Mouse (Mus musculus) limb, embryonic 13.5 days (tissue): Measurements from ENCODE around the gene Arhgef28. TPM values are rescaled to one million over a fixed set of nuclear protein-coding genes. Genes with fewer than 3 reads are reported as not detected.

Experiments
- ATAC-seq: fragments of 200-750 bp; cut with Nextera tagmentation; 2 replicates; pipeline ENCODE4 v1.8.0; 2017; ENCODE audit warnings: low read depth, moderate number of reproducible peaks, moderate TSS enrichment; ENCODE audit not compliant: low FRiP score
- H3K27ac ChIP-seq: fragments of 300-500 bp; sonication (generic); 2 replicates; pipeline ENCODE4 v1.5.1; 2015; ENCODE audit warnings: inconsistent platforms, mild to moderate bottlenecking, moderate library complexity
- H3K27me3 ChIP-seq: fragments of 300-500 bp; sonication (generic); 2 replicates; pipeline ENCODE4 v1.6.1; 2015; ENCODE audit warnings: mild to moderate bottlenecking, inconsistent platforms
- H3K36me3 ChIP-seq: fragments of 300-500 bp; sonication (generic); 2 replicates; pipeline ENCODE4 v1.6.1; 2015; ENCODE audit warnings: inconsistent platforms, mild to moderate bottlenecking, moderate library complexity
- H3K4me1 ChIP-seq: fragments of 300-500 bp; sonication (generic); 2 replicates; pipeline ENCODE4 v1.6.1; 2015; ENCODE audit warnings: inconsistent platforms
- H3K4me2 ChIP-seq: fragments of 300-500 bp; sonication (generic); replicated peaks from 2 replicates; pipeline ENCODE4 v1.6.1; 2015; ENCODE audit warnings: inconsistent platforms, mild to moderate bottlenecking, moderate library complexity
- H3K4me3 ChIP-seq: fragments of 300-500 bp; sonication (generic); 2 replicates; pipeline ENCODE4 v1.5.1; 2015; ENCODE audit warnings: moderate library complexity, mild to moderate bottlenecking, inconsistent platforms
- H3K9ac ChIP-seq: fragments of 300-500 bp; sonication (generic); 2 replicates; pipeline ENCODE4 v1.6.1; 2015; ENCODE audit warnings: mild to moderate bottlenecking, inconsistent platforms
- H3K9me3 ChIP-seq: fragments of 300-500 bp; sonication (generic); 2 replicates; pipeline ENCODE4 v1.6.1; 2016; ENCODE audit warnings: inconsistent platforms
- WGBS: fragments of 180-500 bp; shearing (Covaris S2); methylation state at CpG from one replicate; pipeline ENCODE4 v1.1.7; 2015; 5-methylcytosine and 5-hydroxymethylcytosine counted together
- polyA plus RNA-seq: library from polyadenylated mRNA; unstranded; fragments of >200 nt; fragmentation: Nextera tagmentation; extraction: Ambion mirVana; gene quantifications from 2 replicates; pipeline ENCODE4 v1.2.1, GENCODE M21; 2015

The Arhgef28 gene
- polyA plus RNA-seq, 1 experiment from 2014 or later: 26.2 TPM

DNA sequence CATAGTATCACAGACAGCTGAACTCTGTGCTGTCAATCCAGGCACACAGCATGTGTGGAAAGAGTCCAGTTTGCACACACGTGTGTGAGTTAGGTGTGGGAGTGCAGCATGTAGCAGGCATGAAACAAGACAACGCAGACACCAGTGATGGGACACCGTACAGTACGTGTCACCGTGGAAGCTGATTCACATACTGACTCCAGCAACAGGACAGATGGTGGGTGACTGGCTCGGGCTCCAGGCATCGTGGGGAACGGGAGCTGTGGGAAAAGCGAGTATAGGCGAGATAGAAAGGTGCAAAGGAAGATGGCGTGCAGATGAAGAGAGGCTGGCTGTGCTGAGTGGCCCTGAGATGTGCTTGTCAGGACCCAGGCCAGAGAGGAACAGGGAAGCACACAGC is 23.9 kb downstream of the Arhgef28 start:
- no peaks in the 10 kb centered on the region for H3K36me3 ChIP-seq
- H3K9me3 ChIP-seq: no peaks in the 10 kb centered on the region
- no peak overlapping the region for H3K9ac ChIP-seq
- peaks cover 11% of the 10 kb centered on the region for H3K4me1 ChIP-seq
- no peak overlapping the region for H3K27ac ChIP-seq
- H3K4me3 ChIP-seq: no peak overlapping the region
- H3K4me2 ChIP-seq: no peak overlapping the region
- WGBS: 91% methylated on average over 11 of the region's 11 CpGs
- 0 out of 2 replicates have a peak, but pooled peaks cover 2% of the 10 kb centered on the region for H3K27me3 ChIP-seq
- no peak for ATAC-seq

- Histone ChIP-seq H3K9me3 (no peaks in the 10 kb centered on the region), H3K4me3 (no peak overlapping the region), H3K36me3 (no peaks in the 10 kb centered on the region), H3K27me3 (0 out of 2 replicates have a peak, but pooled peaks cover 2% of the 10 kb centered on the region), H3K4me1 (peaks cover 8% of the 10 kb centered on the region), H3K4me2 (no peak overlapping the region), H3K9ac (no peak overlapping the region), H3K27ac (no peak overlapping the region)
- 93% methylated on average over 8 of the region's 8 CpGs for WGBS
- ATAC-seq: no peak
Measured at GRCm38 (mm10) chr13:98180636-98181035, 25.6 kb downstream of the Arhgef28 start.

DNA sequence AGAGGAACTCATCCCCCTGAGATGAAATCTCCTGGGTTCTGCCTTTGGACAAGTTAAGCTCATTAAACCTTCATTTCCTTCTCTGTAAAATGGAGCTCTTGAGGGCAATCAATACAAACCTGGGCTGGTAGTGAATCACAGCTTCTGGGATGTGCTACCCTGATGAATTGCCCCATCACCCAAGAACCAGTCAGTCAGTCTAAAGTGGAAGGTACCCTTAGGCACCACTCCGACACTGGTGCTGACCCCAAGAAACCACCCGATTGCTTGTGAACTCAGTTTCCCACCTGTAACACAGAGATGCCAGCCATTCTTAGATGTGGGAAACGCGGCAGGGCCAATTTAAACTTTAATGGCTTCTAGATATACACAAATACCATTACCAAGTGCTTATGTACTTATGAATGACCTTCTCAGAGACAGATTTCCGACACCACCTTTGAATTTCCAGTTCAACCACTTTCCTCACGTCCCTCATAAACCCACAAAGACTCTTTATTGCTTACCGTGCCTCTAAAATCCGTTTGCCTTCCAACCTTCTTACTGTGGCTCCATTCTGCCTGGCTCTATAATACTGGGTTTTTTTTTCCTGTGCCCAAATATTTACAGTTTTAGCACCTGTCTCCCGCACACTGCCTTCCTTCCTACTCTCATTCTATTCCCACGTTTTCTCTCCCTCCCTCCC is 30.8 kb downstream of the Arhgef28 start:
- 38% methylated on average over 10 of the region's 10 CpGs for WGBS
- H3K4me2 ChIP-seq: no peak overlapping the region
- no peaks in the 10 kb centered on the region for H3K36me3 ChIP-seq
- H3K4me1 ChIP-seq: peaks cover 33% of the 10 kb centered on the region
- no peaks in the 10 kb centered on the region for H3K27me3 ChIP-seq
- H3K9me3 ChIP-seq: no peaks in the 10 kb centered on the region
- no peak overlapping the region for H3K4me3 ChIP-seq
- no peak for ATAC-seq
- no peak overlapping the region for H3K27ac ChIP-seq
- no peak overlapping the region for H3K9ac ChIP-seq

DNA sequence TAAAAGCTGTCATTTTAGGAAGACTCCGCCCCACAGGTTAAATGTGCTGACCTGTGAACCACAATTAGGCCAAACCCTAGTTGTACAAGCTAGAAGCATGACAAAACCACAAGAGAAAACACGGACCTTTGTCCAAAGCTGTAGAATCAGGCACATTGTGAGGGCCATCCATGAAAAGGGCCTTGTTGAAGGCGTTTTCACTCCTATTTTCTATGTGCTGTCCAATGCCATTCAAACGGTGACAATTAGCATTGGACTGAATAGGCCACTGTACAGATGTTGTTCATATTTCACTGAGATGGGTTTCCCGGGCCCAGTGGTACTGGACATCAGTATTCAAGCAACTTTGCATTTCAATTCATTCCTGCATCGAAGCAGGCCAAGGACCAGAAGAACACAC is 33.2 kb downstream of the Arhgef28 start:
- H3K27me3 ChIP-seq: no peaks in the 10 kb centered on the region
- no peak overlapping the region for H3K4me2 ChIP-seq
- peaks cover 29% of the 10 kb centered on the region for H3K4me1 ChIP-seq
- ATAC-seq: no peak
- H3K36me3 ChIP-seq: no peaks in the 10 kb centered on the region
- no peak overlapping the region for H3K9ac ChIP-seq
- no peak overlapping the region for H3K4me3 ChIP-seq
- H3K27ac ChIP-seq: no peak overlapping the region
- H3K9me3 ChIP-seq: no peaks in the 10 kb centered on the region
- WGBS: 88% methylated on average over 6 of the region's 6 CpGs

GRCm38 (mm10) chr13:98172365-98172764 is 33.9 kb downstream of the Arhgef28 start:
- no peak overlapping the region for H3K4me3 ChIP-seq
- no peaks in the 10 kb centered on the region for H3K36me3 ChIP-seq
- H3K27ac ChIP-seq: no peak overlapping the region
- 36% methylated on average over 11 of the region's 11 CpGs for WGBS
- H3K9ac ChIP-seq: no peak overlapping the region
- no peaks in the 10 kb centered on the region for H3K9me3 ChIP-seq
- ATAC-seq: no peak
- H3K27me3 ChIP-seq: no peaks in the 10 kb centered on the region
- H3K4me1 ChIP-seq: peaks cover 29% of the 10 kb centered on the region
- H3K4me2 ChIP-seq: no peak overlapping the region

DNA sequence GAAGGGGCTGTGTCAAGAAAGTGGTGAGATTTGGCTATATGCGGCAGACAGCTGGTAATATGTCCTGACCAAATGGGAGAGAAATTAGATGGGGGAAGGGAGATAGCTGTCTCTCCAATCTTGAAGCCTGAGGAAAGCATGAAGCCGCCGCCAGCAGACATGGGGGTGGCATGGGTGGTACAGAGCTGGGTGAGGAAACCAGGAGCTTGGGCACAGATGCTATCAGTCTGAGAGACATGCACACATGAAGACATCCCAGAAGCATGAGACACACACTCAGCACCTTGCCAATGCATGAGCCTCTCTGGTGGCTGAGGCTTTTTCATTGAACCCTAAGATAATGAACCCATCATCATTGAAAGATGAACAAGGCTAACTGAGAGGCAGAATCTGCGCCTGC is 34.5 kb downstream of the Arhgef28 start:
- no peak overlapping the region for H3K27ac ChIP-seq
- peaks cover 33% of the 10 kb centered on the region for H3K4me1 ChIP-seq
- H3K4me2 ChIP-seq: no peak overlapping the region
- H3K36me3 ChIP-seq: no peaks in the 10 kb centered on the region
- no peaks in the 10 kb centered on the region for H3K27me3 ChIP-seq
- no peak overlapping the region for H3K4me3 ChIP-seq
- no peak for ATAC-seq
- no peaks in the 10 kb centered on the region for H3K9me3 ChIP-seq
- 86% methylated on average over 4 of the region's 4 CpGs for WGBS
- no peak overlapping the region for H3K9ac ChIP-seq

DNA sequence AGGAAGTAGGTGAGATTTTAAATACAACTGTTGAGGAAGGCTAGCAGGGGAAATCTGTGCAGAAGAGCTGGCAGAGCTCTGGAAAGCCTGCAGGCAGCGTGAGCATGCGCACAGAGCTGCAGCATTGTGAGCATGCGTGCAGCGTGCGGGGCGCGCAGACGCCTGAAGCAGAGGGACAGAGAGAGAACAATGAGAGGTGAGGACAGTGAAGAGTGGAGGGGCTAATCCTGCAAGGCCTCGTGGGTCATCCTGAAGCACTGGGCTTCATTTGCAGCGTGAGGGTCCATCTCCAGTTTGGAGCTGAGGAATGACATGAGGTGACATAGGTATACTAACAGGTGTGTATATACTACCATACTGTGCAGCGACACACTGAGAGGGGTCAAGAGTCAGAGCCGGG is 35.0 kb downstream of the Arhgef28 start:
- Histone ChIP-seq H3K4me1 (peaks cover 36% of the 10 kb centered on the region), H3K9me3 (no peaks in the 10 kb centered on the region), H3K36me3 (no peaks in the 10 kb centered on the region), H3K9ac (no peak overlapping the region), H3K27me3 (no peaks in the 10 kb centered on the region), H3K27ac (no peak overlapping the region), H3K4me2 (no peak overlapping the region), H3K4me3 (no peak overlapping the region)
- ATAC-seq: no peak
- 93% methylated on average over 12 of the region's 12 CpGs for WGBS

- no peaks in the 10 kb centered on the region for H3K27me3 ChIP-seq
- peaks cover 8% of the 10 kb centered on the region; the same call in 1 of the 2 replicates for H3K4me1 ChIP-seq
- no peak overlapping the region for H3K9ac ChIP-seq
- no peak for ATAC-seq
- H3K4me3 ChIP-seq: no peak overlapping the region
- no peaks in the 10 kb centered on the region for H3K9me3 ChIP-seq
- WGBS: 80% methylated on average over 6 of the region's 6 CpGs
- no peak overlapping the region for H3K4me2 ChIP-seq
- no peak overlapping the region for H3K27ac ChIP-seq
- H3K36me3 ChIP-seq: no peaks in the 10 kb centered on the region
Measured at GRCm38 (mm10) chr13:98164878-98165277, 41.4 kb downstream of the Arhgef28 start.

DNA sequence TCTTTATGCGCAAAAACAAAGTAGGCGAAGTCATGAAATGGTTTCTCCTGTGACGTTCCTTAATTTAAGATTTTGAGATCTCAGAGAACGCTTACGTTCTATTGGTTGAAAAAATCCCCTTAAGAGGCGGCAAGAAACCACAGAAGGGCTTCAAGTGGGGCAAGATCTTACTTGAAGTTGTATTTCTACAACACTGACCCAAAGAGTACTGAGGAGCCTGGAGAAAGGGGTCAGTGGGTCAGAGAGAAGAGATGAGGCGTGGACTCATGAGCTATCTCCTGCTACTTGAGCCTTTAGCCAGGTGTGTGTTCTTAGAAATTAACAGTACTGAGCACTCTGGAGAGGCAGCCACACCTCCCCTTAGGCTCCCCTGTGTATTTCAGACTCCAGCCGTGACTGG is 44.7 kb downstream of the Arhgef28 start:
- Histone ChIP-seq H3K27me3 (no peaks in the 10 kb centered on the region), H3K4me1 (peaks cover 2% of the 10 kb centered on the region; the same call in 1 of the 2 replicates), H3K9ac (no peak overlapping the region), H3K9me3 (no peaks in the 10 kb centered on the region), H3K4me3 (no peak overlapping the region), H3K27ac (no peak overlapping the region), H3K4me2 (no peak overlapping the region), H3K36me3 (no peaks in the 10 kb centered on the region)
- ATAC-seq: no peak
- 91% methylated on average over 8 of the region's 8 CpGs for WGBS

DNA sequence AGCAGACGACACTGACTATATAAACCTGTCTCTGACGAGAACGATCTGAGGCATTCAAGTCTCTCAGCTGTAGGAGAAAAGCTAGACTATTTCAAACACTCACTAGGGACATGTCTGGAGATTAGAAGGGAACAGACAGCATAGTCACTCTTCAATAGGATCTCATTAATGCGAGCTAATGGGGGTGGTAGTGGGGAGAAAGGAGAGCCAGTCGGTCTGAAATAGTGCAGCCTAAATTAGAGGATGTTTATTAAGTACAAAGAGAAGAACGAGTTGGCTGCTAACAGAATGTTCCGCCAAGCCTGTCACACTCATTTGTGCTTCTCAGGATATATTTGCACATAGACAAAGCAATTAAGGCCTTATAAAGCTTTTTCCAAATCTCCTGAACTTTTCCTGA is 49.6 kb downstream of the Arhgef28 start:
- no peaks in the 10 kb centered on the region for H3K4me1 ChIP-seq
- no peaks in the 10 kb centered on the region for H3K36me3 ChIP-seq
- no peak for ATAC-seq
- H3K27ac ChIP-seq: no peak overlapping the region
- H3K9ac ChIP-seq: no peak overlapping the region
- 61% methylated on average over 7 of the region's 7 CpGs for WGBS
- H3K4me3 ChIP-seq: no peak overlapping the region
- H3K9me3 ChIP-seq: no peaks in the 10 kb centered on the region
- no peaks in the 10 kb centered on the region for H3K27me3 ChIP-seq
- no peak overlapping the region for H3K4me2 ChIP-seq

DNA sequence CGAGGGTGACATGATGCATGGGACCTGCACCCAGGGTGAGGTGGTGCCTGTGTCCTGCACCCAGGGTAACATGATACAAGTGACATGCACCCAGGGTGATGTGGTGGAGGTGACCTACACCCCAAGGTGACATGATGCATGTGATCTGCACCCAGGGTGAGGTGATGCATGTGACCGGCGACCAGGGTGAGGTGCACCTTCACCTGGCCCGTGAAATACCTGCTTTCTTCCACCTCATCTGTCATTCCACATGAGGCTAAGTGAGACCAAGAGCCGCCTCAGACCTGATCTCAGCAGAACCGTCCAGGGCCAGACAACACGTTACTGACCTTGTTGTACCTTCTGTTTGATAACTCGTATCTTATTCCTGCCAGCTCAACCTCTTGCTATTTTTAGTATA is 53.5 kb downstream of the Arhgef28 start:
- Histone ChIP-seq H3K36me3 (no peaks in the 10 kb centered on the region), H3K4me3 (no peak overlapping the region), H3K27me3 (no peaks in the 10 kb centered on the region), H3K4me2 (no peak overlapping the region), H3K9me3 (no peaks in the 10 kb centered on the region), H3K4me1 (no peaks in the 10 kb centered on the region), H3K27ac (no peak overlapping the region), H3K9ac (no peak overlapping the region)
- WGBS: 89% methylated on average over 8 of the region's 8 CpGs
- ATAC-seq: no peak

DNA sequence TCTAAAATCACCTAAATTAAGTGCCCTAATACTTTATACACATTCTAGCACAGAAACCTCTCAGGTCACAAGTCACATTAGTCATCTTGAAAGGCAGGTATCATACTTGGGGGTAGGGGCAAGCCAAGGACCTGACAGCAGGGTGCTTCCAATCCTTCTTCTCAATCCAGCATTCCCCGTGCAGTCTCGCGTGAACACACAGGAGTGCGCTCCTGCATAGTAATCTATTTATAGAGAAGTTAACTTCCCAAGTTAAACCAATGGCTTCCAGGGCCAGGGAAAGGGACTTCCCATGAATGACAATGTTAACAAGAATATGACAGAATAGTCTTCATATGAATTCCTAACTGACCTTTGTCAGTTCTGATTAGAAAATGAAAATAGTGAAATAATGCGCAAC is 58.7 kb downstream of the Arhgef28 start:
- no peak overlapping the region for H3K4me2 ChIP-seq
- no peak overlapping the region for H3K9ac ChIP-seq
- no peaks in the 10 kb centered on the region for H3K4me1 ChIP-seq
- no peak overlapping the region for H3K27ac ChIP-seq
- no peaks in the 10 kb centered on the region for H3K9me3 ChIP-seq
- no peaks in the 10 kb centered on the region for H3K27me3 ChIP-seq
- H3K36me3 ChIP-seq: no peaks in the 10 kb centered on the region
- no peak overlapping the region for H3K4me3 ChIP-seq
- WGBS: 82% methylated on average over 5 of the region's 5 CpGs
- ATAC-seq: no peak

GRCm38 (mm10) chr13:98146573-98147160 is 59.6 kb downstream of the Arhgef28 start:
- WGBS: 76% methylated on average over 8 of the region's 8 CpGs
- Histone ChIP-seq H3K27me3 (no peaks in the 10 kb centered on the region), H3K36me3 (no peaks in the 10 kb centered on the region), H3K4me1 (no peaks in the 10 kb centered on the region), H3K9ac (no peak overlapping the region), H3K9me3 (no peaks in the 10 kb centered on the region), H3K27ac (no peak overlapping the region), H3K4me2 (no peak overlapping the region), H3K4me3 (no peak overlapping the region)
- ATAC-seq: no peak
